Mouse (Mus musculus) lung, postnatal 14 days (tissue): ENCODE measurements at regions not wholly inside any gene's neighbourhood (a gene's known extent, or its start where the extent isn't known, plus 50 kb on each side); places are given as distances from the start of the nearest gene placed in this dataset.
A peak's percentile ranks its signal among the peaks of the same experiment; 100 is the strongest.

Experiments used
- DNase-seq: peaks from one replicate; pipeline ENCODE4 v3.0.0; 2021

DNA sequence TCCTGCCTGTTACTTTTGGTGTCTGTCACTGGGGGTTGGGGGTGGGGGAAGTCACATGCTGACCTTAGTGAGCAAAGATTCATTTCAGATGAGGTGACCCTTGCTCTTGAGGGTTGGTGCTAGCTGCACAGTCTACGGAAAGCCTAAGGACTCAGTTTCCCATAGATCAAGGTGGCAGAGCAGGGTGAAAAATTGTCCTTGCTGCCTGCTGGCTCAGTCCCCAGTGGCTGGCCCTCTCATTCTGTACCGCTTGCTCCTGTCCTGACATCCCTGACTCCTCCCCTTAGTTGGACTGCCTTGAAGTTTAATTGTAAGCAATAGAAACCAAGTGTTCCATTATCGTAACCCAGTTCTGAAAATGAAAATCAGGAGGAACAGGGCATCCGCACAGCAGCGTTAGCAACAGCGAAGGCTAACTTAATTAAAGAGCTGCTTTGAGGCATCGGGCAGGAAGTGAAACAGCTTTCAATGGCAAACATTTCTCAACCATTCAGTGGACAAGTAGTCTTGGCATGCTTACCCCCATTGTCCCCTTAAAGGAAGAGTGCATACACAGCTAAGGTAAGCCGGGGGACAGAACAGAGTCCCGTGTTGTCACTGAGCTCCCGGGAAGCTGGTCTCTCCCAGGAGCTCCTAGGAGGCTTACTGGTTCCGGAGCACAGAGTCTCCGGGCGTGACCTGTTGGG is 151.9 kb upstream of the Id2 start:
- DNase-seq, result peak; percentile 28

GRCm38 (mm10) chr12:25246566-25246965 is 149.6 kb upstream of the Id2 start:
- no peak for DNase-seq

DNA sequence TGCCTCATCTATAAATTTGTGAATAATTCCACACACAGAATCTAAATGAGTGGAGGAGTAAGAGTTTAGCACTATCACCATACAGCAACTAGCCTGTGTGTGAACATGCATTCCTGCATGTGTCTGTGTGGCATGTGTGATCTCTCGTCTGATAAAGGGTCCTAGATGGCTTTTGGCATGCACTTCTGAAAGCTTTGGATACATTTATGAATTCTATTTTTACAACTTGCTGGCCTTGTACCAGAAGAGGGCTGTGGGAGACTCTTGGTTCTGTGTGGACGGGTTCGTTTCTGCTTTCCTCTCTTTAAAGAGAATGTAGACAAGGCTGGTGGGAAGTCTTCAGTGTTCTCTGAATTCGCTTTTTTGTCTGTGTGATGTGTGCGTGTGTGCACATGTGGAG is 148.7 kb upstream of the Id2 start:
- DNase-seq, result no peak

- no peak for DNase-seq
Observed at GRCm38 (mm10) chr12:25245251-25245650, 148.3 kb upstream of the Id2 start.

DNA sequence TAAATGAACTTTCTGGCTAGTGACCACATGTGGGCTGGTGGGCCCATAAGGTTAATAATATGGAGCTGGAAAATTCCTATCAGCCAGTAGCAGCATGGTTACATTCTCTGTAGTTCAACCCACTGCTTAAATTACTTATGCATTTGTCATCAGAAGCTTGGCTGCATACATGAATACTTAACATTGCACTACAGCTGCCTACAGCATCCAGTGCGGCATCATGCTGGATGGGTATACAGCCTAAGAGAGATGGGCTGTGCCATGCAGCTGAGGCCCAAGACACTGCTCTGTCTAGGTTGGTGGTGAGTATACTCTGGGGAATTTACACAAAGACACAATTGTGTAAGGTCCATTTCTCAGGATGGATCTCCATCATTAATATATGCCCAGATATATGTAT is 147.7 kb upstream of the Id2 start:
- no peak for DNase-seq

GRCm38 (mm10) chr12:25243901-25244300 is 147.0 kb upstream of the Id2 start:
- DNase-seq, result no peak

DNA sequence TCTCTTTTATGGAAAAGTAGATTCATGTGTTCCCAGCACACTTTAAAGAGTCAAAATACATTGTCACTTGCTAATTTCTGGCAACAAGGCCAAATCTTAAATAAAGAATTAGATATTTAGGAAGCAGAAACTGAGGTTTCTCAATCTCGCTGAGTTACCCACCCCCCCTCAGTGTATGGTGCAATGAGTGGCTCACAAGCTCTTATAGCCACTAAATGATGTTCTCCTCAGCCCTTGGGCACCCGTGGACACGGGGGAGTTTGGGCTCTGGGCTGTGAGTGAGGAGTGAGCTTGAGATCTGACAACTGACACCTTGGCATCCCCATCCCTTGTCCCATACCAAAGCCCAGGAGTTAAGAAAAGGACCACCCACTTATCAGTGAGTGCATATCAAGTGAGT is 145.4 kb upstream of the Id2 start:
- no peak for DNase-seq

GRCm38 (mm10) chr12:25241675-25242074 is 144.7 kb upstream of the Id2 start:
- no peak for DNase-seq

- DNase-seq, result no peak
Observed at GRCm38 (mm10) chr12:25240796-25241195, 143.9 kb upstream of the Id2 start.

DNA sequence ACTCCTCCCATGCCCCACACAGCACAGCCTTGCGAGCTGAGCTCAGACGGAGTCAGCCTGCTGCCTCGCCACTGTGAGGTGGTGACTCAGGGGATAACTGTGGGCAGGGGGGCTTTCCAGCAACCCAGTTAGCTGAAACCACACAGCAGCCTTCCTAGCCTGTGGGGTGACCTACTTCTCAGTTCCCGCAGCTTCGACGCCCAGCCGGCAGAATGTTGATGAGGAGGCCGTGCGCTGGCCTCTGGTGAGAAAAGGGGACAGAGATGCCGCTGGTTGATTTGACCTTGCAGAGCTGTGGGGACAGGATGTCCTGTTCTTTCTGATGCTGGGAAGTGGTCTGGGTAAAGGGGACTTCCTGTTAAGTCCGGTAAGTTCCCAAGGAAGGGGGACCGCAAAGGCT is 143.2 kb upstream of the Id2 start:
- DNase-seq, result no peak

DNA sequence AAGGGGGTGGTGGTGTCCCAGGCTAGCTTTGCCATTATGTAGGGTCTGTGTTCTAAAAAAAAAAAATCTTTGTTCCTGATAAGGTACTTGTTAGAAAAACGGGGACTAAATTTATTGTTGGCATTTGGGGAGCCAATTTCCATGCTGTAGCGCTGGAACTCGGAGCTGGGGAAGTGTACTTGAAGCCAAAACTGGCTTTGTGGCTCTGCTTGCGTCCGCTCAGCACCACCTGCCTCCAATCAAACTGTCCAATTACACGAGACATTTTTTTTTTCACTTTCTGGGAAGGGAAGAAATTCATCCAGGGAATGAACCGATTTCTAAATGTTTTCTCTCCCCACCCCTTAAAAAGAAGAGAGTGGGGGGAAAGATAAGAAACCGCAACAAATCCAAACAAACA is 138.1 kb upstream of the Id2 start:
- no peak for DNase-seq

DNA sequence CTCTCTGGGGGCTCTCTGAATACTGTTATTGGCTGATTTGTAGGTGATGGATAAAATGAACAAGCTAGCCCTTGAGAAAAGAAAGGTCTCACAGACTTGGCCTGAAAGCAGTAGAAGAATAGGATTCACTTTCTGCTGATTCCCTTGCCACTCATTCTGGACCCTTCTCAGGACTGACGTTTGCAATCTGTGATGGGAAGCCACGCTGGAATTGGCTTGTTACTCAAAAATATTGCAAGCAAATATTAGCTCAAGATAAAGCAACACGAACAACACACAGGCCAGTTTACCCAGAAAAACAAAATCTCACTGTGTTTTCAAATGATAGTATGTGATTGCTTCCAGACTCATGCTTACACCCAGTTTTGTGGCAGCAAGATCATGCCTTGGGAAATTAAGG is 137.7 kb upstream of the Id2 start:
- no peak for DNase-seq

- DNase-seq, result no peak
Observed at GRCm38 (mm10) chr12:25233027-25233535, 136.1 kb upstream of the Id2 start.

DNA sequence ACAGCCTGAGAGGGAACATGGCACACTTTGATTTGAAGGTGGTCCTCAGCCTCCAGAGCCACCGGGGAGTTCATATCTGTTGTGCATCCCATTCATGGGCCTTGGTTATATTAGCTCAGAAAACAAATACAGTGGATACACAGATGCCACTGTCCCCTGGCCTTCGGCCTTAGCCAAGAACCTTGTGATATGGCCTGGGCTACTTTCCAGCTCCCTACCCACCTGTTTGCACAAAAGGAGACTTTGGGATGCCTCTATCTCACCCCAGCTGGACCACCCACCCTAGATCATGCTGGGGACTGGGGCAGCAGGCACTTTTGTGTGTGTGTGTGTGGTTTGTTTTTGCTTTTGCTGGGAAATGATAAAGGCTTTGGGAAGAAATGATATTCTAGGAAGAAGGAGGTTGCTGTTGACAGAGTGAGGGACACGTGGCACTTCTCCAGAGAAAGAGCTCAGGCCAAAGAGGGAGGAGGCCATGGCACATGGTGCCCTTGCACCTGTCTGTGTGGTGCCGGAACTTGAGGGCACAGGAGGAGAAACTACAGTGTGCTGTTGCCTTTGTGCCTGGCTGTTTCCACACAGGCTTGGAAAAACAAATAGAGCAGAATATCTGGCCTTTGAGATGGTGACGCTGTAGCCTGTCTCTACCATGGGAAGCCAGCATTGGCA is 135.6 kb upstream of the Id2 start:
- no peak for DNase-seq

GRCm38 (mm10) chr12:25228708-25229107 is 131.8 kb upstream of the Id2 start:
- no peak for DNase-seq

DNA sequence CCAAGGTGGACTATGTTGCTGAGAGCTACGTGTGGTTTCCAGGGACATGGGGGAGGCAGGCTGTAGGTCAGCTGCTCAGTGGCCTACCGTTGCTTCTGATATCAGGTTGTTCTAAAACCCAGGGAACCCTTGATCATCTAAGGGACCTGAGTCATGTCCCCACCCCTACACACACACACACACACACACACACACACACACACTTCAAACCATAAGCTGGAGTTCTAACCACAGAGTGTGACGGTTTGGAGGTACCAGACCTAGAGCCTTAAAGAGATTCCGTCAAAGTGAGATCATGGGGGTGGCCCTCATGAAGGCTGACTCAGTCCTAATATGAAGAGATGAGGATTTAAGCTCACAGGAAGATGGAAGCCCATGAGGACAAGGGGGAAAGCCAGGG is 130.8 kb upstream of the Id2 start:
- no peak for DNase-seq

GRCm38 (mm10) chr12:25224644-25225043 is 127.7 kb upstream of the Id2 start:
- DNase-seq, result no peak

DNA sequence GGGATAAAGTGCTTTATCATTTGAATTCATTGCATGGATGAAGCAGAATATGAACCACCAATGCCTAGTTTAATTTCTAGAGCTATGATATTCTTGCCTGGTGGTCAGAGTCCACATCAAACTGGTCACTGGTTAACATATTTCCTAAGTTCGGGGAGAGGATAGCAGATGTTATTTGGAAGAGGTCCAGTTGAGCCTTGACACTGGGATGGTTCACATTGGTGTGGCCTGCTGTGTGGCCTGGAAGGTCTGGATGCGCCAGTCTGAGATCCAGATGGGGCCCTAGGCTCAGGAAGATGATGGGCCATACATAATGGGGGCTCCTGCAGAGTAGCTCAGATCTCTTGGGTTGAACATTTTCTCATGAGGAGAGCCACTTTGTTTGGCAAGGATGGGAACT is 127.3 kb upstream of the Id2 start:
- no peak for DNase-seq

- no peak for DNase-seq
Observed at GRCm38 (mm10) chr12:25223539-25223938, 126.6 kb upstream of the Id2 start.

- no peak for DNase-seq
Observed at GRCm38 (mm10) chr12:25220780-25221106, 123.8 kb upstream of the Id2 start.

DNA sequence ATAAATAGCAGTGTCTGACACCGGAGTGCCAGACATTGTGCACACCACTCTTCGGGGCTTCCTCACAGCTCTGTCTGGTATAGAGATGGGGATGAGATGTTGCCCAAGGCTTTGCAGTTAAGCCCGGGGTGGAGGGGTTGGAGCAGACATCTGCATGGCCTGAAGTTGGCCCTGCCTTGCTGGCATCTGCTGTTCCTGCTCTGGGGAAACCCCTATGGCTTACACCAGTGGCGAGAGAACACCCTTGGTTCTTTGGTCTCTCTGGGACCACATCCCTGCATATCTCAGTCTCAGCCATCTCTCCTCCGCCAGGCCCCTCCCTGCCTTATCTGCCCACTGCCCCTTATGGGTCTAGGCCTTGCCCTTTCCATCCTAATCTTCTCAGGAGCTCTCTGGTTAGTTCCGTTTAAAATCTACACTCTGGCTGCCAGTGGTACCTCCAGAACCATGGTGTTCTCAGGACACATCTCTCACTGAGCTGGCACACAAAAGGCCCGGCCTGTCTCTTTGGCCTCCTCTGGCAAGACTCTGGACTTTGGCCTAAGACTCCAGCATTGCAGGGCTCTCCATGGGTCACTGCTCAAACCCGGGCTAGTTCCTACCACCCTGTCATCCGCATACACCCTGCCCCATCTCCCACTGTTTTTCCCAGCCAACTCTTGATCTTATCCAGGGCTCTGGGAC is 123.3 kb upstream of the Id2 start:
- no peak for DNase-seq

- DNase-seq, result no peak
Observed at GRCm38 (mm10) chr12:25219546-25219945, 122.6 kb upstream of the Id2 start.

- peak; percentile 47 for DNase-seq
Observed at GRCm38 (mm10) chr12:25216792-25217516, 120.0 kb upstream of the Id2 start.

DNA sequence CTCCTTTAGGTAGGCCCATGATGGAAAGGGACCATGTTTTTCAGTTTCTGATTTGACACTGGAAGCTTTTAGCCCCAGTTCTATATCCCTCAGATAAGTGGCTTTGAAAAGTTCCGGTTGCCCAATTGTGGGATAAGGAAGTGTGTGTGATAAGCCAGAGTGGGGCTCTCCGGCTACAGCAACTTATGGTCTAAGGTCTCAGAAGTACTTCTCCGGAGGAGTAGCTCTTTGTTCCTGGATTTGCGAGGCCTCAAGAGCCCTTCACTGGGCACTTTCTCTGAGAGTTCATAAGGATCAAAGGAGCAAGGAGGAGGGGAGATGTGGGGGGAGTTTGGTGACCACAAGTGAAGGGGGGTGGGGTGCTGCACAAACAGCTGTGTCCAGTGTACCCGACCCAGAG is 118.3 kb upstream of the Id2 start:
- DNase-seq, result peak; percentile 53
